Mouse (Mus musculus): ENCODE measurements around the gene Ifi209.

- no peak for TF ChIP-seq GATA1 (IDR thresholded peaks at IDR 0.05; ENCODE audit: low read length)
- no peak for TF ChIP-seq TAL1 (IDR thresholded peaks at IDR 0.05; ENCODE audit: low read length)
These were observed 14.7 kb downstream of the Ifi209 start for GRCm38 (mm10) chr1:173645393-173645792.
